In the genomic region with DNA sequence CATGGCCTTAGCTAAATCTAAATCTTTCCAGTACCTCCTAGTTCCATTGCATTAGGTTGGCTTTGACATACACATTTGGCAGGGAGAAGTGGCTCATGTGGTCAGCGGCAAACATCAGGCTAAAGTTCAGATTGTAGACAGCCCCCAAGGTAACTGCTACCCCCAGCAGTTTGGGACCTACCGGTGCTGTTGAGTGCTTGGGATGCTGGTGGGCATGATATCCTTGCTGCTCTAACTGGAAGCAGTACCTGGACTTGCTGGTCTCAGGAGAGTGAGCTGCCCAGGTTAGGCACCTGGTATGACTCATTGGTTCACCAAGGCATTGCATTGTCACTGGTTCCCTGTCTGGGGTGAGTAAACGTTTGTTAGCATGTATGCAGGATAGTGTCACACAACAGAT, we compare ENCODE assay signal across 37 mouse cellular contexts. TPM values are rescaled to one million over a fixed set of nuclear protein-coding genes. Genes with fewer than 3 reads are reported as not detected.
"Had no signal": no experiment of that assay in that cellular context is flagged by ENCODE, and none has a peak within 500 bp of the region (broad histone marks: within the 10 kb centered on the region; RNA-seq: fewer than 3 reads in every experiment).

No protein-coding gene starts in this region.

- H3K27ac ChIP-seq: embryonic facial prominence, embryonic 10.5 days; embryonic facial prominence, embryonic 12.5 days; embryonic facial prominence, embryonic 13.5 days; embryonic facial prominence, embryonic 15.5 days; forebrain, embryonic 10.5 days; forebrain, embryonic 12.5 days; forebrain, embryonic 13.5 days; forebrain, embryonic 15.5 days; gastrocnemius, adult 2 months; heart, adult 2 months had no signal

- DNase-seq: cerebellum, adult 2 months; cerebellum, adult 8-10 months; cerebellum, adult 9-10 months; cerebellum, adult 9-11 months; cerebellum, postnatal 10 days; cerebellum, postnatal 14 days; cerebellum, postnatal 25 days; cerebellum, postnatal 36 days; embryo, embryonic 11 days; forebrain, postnatal 0 days; gastrocnemius, adult 2 months; gastrocnemius, postnatal 10 days; gastrocnemius, postnatal 14 days; gastrocnemius, postnatal 25 days; gastrocnemius, postnatal 36 days; heart, adult 2 months had no signal

- H3K36me3 ChIP-seq: embryonic facial prominence, embryonic 10.5 days; embryonic facial prominence, embryonic 12.5 days; embryonic facial prominence, embryonic 13.5 days; embryonic facial prominence, embryonic 15.5 days; forebrain, embryonic 10.5 days; forebrain, embryonic 12.5 days; forebrain, embryonic 15.5 days had no signal

- H3K4me1 ChIP-seq: embryonic facial prominence, embryonic 10.5 days; embryonic facial prominence, embryonic 12.5 days; embryonic facial prominence, embryonic 13.5 days; embryonic facial prominence, embryonic 15.5 days; forebrain, embryonic 10.5 days; forebrain, embryonic 12.5 days; forebrain, embryonic 13.5 days; forebrain, embryonic 15.5 days had no signal

- H3K4me3 ChIP-seq: embryonic facial prominence, embryonic 10.5 days; embryonic facial prominence, embryonic 12.5 days; embryonic facial prominence, embryonic 13.5 days; embryonic facial prominence, embryonic 15.5 days; erythroblast, embryonic 14.5 days; forebrain, embryonic 10.5 days; forebrain, embryonic 12.5 days; forebrain, embryonic 13.5 days; forebrain, embryonic 15.5 days; gastrocnemius, adult 2 months; heart, adult 2 months had no signal

- H3K9me3 ChIP-seq: embryonic facial prominence, embryonic 10.5 days; embryonic facial prominence, embryonic 12.5 days; embryonic facial prominence, embryonic 13.5 days; embryonic facial prominence, embryonic 15.5 days; forebrain, embryonic 10.5 days; forebrain, embryonic 12.5 days; forebrain, embryonic 13.5 days; forebrain, embryonic 15.5 days had no signal

- H3K27me3 ChIP-seq: embryonic facial prominence, embryonic 12.5 days; embryonic facial prominence, embryonic 13.5 days; embryonic facial prominence, embryonic 15.5 days; forebrain, embryonic 12.5 days; forebrain, embryonic 13.5 days; forebrain, embryonic 15.5 days had no signal

RNA-seq across cellular contexts. Expression of a gene that starts 8.3 kb away (rescaled TPM):
- total RNA-seq: common myeloid progenitor, adult 5-6 weeks; forebrain, postnatal 0 days; gastrocnemius, adult 18-20 months; gastrocnemius, adult 2 months; gastrocnemius, adult 8-10 months; gastrocnemius, postnatal 10 days; gastrocnemius, postnatal 14 days; gastrocnemius, postnatal 25 days; gastrocnemius, postnatal 36 days; gastrocnemius, postnatal 4 days; granulocyte monocyte progenitor cell, adult 5-6 weeks; heart, adult 2 months; heart, adult 8-10 months had no signal
- polyA plus RNA-seq: cerebellum, adult 2 months; cortical plate, adult 2 months; embryonic facial prominence, embryonic 10.5 days; embryonic facial prominence, embryonic 13.5 days; embryonic facial prominence, embryonic 14.5 days; embryonic facial prominence, embryonic 15.5 days; erythroblast, embryonic 14.5 days; forebrain, embryonic 10.5 days; forebrain, embryonic 11.5 days; forebrain, embryonic 12.5 days; forebrain, embryonic 13.5 days; forebrain, embryonic 14.5 days; forebrain, embryonic 15.5 days; forebrain, embryonic 16.5 days; forebrain, postnatal 0 days; frontal cortex, adult 2 months; heart, adult 2 months had no signal

RNA-seq across cellular contexts. Expression of a gene that starts 12.0 kb away (rescaled TPM):
- total RNA-seq: common myeloid progenitor, adult 5-6 weeks; forebrain, postnatal 0 days; gastrocnemius, adult 18-20 months; gastrocnemius, adult 2 months; gastrocnemius, adult 8-10 months; gastrocnemius, postnatal 10 days; gastrocnemius, postnatal 14 days; gastrocnemius, postnatal 25 days; gastrocnemius, postnatal 36 days; gastrocnemius, postnatal 4 days; granulocyte monocyte progenitor cell, adult 5-6 weeks; heart, adult 2 months had no signal
- polyA plus RNA-seq: cortical plate, adult 2 months; erythroblast, embryonic 14.5 days; forebrain, embryonic 13.5 days; forebrain, embryonic 14.5 days; forebrain, embryonic 15.5 days; forebrain, embryonic 16.5 days; forebrain, postnatal 0 days; frontal cortex, adult 2 months had no signal
